Mouse (Mus musculus): Measurements from ENCODE around the gene Letmd1. TPM values are rescaled to one million over a fixed set of nuclear protein-coding genes. Genes with fewer than 3 reads are reported as not detected.

Gene Letmd1
- polyA plus RNA-seq, 1 experiment from 2014 or later, result 23.9 TPM

DNA sequence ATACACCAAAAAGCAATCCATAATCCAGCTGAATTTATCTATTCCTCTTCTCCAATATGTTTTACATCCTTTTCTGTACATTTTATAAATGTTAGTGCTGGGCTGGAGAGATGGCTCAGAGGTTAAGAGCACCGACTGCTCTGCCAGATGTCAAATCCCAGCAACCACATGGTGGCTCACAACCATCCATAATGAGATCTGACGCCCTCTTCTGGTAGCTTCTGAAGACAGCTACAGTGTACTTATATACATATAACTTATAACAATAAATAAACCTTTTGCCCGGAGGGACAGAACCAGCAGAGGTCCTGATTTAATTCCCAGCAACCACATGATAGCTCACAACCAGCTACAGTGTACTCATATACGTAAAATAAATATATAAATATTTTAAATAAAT, 20.3 kb upstream of the Letmd1 start:
- no peak overlapping the region for H3K9ac ChIP-seq (ENCODE audit: low read length)
- no peak overlapping the region for H3K4me2 ChIP-seq (ENCODE audit: low read depth, low read length)
- H3K9me3 ChIP-seq (ENCODE audit: control insufficient read depth, low read length), result no peaks in the 10 kb centered on the region
- H3K36me3 ChIP-seq (ENCODE audit: control insufficient read depth, insufficient read depth, low read length), result no peaks in the 10 kb centered on the region
- no peak overlapping the region for H3K4me3 ChIP-seq (ENCODE audit: low read length)
- H3K27ac ChIP-seq (ENCODE audit: low read length), result no peak overlapping the region
- no peaks in the 10 kb centered on the region for H3K27me3 ChIP-seq (ENCODE audit: control insufficient read depth, insufficient read depth, low read depth, low read length)
- 62% methylated on average over 4 of the region's 4 CpGs for WGBS
- ATAC-seq (ENCODE audit: low read depth), result no peak
- H3K4me1 ChIP-seq (replicated peaks; ENCODE audit: control insufficient read depth, insufficient read depth, low read length), result peaks cover 6% of the 10 kb centered on the region; the same call in 1 of the 2 replicates

DNA sequence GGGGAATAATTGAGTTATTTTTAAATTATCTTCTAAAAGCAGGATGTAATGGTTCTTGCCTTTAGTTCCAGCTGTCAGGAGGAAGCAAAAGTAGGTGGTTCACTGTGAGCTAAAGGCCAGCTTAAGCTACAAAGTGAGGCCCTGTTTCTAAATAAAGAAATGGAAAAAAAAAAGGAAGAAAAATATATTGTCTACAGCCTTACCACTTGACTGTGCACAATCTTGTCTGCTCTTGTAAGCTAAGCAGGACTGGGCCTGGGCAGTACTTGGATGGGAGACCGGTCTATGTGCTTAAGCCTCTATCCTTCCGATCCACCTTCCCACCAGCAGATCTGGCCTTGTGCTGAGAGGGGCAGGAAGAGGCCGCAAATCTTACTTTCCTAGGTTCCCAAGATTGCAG, 19.3 kb upstream of the Letmd1 start:
- Histone ChIP-seq H3K9me3 (ENCODE audit: control insufficient read depth, low read length) (no peaks in the 10 kb centered on the region), H3K36me3 (ENCODE audit: control insufficient read depth, insufficient read depth, low read length) (no peaks in the 10 kb centered on the region), H3K4me2 (ENCODE audit: low read depth, low read length) (no peak overlapping the region), H3K4me1 (replicated peaks; ENCODE audit: control insufficient read depth, insufficient read depth, low read length) (no peaks in the 10 kb centered on the region), H3K27me3 (ENCODE audit: control insufficient read depth, insufficient read depth, low read depth, low read length) (no peaks in the 10 kb centered on the region), H3K9ac (ENCODE audit: low read length) (no peak overlapping the region), H3K4me3 (ENCODE audit: low read length) (no peak overlapping the region), H3K27ac (ENCODE audit: low read length) (no peak overlapping the region)
- ATAC-seq (ENCODE audit: low read depth), result no peak
- 84% methylated on average over 3 of the region's 3 CpGs for WGBS

- Histone ChIP-seq H3K4me2 (ENCODE audit: low read depth, low read length) (no peak overlapping the region), H3K27me3 (ENCODE audit: control insufficient read depth, insufficient read depth, low read depth, low read length) (no peaks in the 10 kb centered on the region), H3K36me3 (ENCODE audit: control insufficient read depth, insufficient read depth, low read length) (no peaks in the 10 kb centered on the region), H3K27ac (ENCODE audit: low read length) (no peak overlapping the region), H3K4me3 (ENCODE audit: low read length) (no peak overlapping the region), H3K9ac (ENCODE audit: low read length) (no peak overlapping the region), H3K4me1 (replicated peaks; ENCODE audit: control insufficient read depth, insufficient read depth, low read length) (no peaks in the 10 kb centered on the region), H3K9me3 (ENCODE audit: control insufficient read depth, low read length) (no peaks in the 10 kb centered on the region)
- peak; percentile 76 for ATAC-seq (ENCODE audit: low read depth)
- 51% methylated on average over 16 of the region's 16 CpGs for WGBS
These were observed 17.6 kb upstream of the Letmd1 start for GRCm38 (mm10) chr15:100451245-100451644.

DNA sequence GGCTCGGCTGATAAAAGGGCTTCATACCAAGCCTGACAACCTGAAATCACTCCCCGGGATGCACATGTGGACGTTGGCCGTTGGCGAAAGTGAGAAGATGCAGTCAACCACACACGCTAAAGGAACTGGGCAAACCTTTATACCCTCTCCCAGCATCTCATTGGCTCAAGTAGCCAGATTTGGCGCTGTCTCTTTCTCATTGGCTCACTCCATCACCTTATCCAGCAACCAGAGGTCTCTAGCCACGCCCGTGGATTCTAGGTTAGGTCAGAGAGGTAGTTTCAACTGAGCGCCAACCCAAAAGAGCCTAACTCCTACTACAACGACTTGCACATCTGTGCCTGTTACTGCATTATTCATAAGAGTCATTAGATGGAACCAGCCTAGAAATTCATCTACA, 16.3 kb upstream of the Letmd1 start:
- no peaks in the 10 kb centered on the region for H3K36me3 ChIP-seq (ENCODE audit: control insufficient read depth, insufficient read depth, low read length)
- H3K27me3 ChIP-seq (ENCODE audit: control insufficient read depth, insufficient read depth, low read depth, low read length), result no peaks in the 10 kb centered on the region
- H3K27ac ChIP-seq (ENCODE audit: low read length), result no peak overlapping the region
- no peaks in the 10 kb centered on the region for H3K9me3 ChIP-seq (ENCODE audit: control insufficient read depth, low read length)
- 77% methylated on average over 11 of the region's 11 CpGs for WGBS
- no peak for ATAC-seq (ENCODE audit: low read depth)
- no peaks in the 10 kb centered on the region for H3K4me1 ChIP-seq (replicated peaks; ENCODE audit: control insufficient read depth, insufficient read depth, low read length)
- no peak overlapping the region for H3K4me3 ChIP-seq (ENCODE audit: low read length)
- H3K9ac ChIP-seq (ENCODE audit: low read length), result no peak overlapping the region
- H3K4me2 ChIP-seq (ENCODE audit: low read depth, low read length), result no peak overlapping the region

GRCm38 (mm10) chr15:100456356-100456991, 12.3 kb upstream of the Letmd1 start:
- Histone ChIP-seq H3K4me1 (replicated peaks; ENCODE audit: control insufficient read depth, insufficient read depth, low read length) (no peaks in the 10 kb centered on the region), H3K27me3 (ENCODE audit: control insufficient read depth, insufficient read depth, low read depth, low read length) (no peaks in the 10 kb centered on the region; the same call in 1 of the 2 replicates), H3K9ac (ENCODE audit: low read length) (no peak overlapping the region), H3K9me3 (ENCODE audit: control insufficient read depth, low read length) (no peaks in the 10 kb centered on the region), H3K4me2 (ENCODE audit: low read depth, low read length) (no peak overlapping the region), H3K27ac (ENCODE audit: low read length) (no peak overlapping the region), H3K4me3 (ENCODE audit: low read length) (no peak overlapping the region), H3K36me3 (ENCODE audit: control insufficient read depth, insufficient read depth, low read length) (no peaks in the 10 kb centered on the region)
- ATAC-seq (ENCODE audit: low read depth), result no peak
- 72% methylated on average over 7 of the region's 7 CpGs for WGBS

GRCm38 (mm10) chr15:100457340-100457739, 11.5 kb upstream of the Letmd1 start:
- H3K4me3 ChIP-seq (ENCODE audit: low read length), result no peak overlapping the region
- H3K36me3 ChIP-seq (ENCODE audit: control insufficient read depth, insufficient read depth, low read length), result no peaks in the 10 kb centered on the region
- H3K4me2 ChIP-seq (ENCODE audit: low read depth, low read length), result no peak overlapping the region
- WGBS, result 7% methylated on average over 17 of the region's 17 CpGs
- no peaks in the 10 kb centered on the region; the same call in 1 of the 2 replicates for H3K27me3 ChIP-seq (ENCODE audit: control insufficient read depth, insufficient read depth, low read depth, low read length)
- H3K9me3 ChIP-seq (ENCODE audit: control insufficient read depth, low read length), result no peaks in the 10 kb centered on the region
- H3K9ac ChIP-seq (ENCODE audit: low read length), result no peak overlapping the region
- no peaks in the 10 kb centered on the region for H3K4me1 ChIP-seq (replicated peaks; ENCODE audit: control insufficient read depth, insufficient read depth, low read length)
- no peak overlapping the region for H3K27ac ChIP-seq (ENCODE audit: low read length)
- ATAC-seq (ENCODE audit: low read depth), result peak; percentile 68; the same call in 1 of the 2 replicates

DNA sequence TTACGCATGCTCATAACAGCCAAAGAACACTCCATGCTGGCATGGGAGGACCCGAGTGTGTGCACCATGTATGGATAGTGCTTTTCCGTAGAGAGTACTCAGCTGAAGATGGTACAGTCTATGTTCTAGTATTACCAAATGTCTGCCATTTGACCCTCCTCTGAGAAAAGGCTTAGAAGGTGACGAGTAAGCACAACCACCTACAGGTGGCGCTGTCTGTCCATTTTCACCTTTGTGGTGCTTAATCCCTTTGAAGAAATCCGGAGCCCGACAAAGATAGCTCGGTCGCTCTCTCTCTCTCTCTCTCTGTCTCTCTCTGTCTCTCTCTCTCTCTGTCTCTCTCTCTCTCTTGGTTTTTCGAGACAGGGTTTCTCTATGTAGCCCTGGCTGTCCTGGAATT, 10.8 kb upstream of the Letmd1 start:
- Histone ChIP-seq H3K4me3 (ENCODE audit: low read length) (no peak overlapping the region), H3K9me3 (ENCODE audit: control insufficient read depth, low read length) (no peaks in the 10 kb centered on the region), H3K36me3 (ENCODE audit: control insufficient read depth, insufficient read depth, low read length) (no peaks in the 10 kb centered on the region), H3K4me1 (replicated peaks; ENCODE audit: control insufficient read depth, insufficient read depth, low read length) (no peaks in the 10 kb centered on the region), H3K9ac (ENCODE audit: low read length) (no peak overlapping the region), H3K27me3 (ENCODE audit: control insufficient read depth, insufficient read depth, low read depth, low read length) (no peaks in the 10 kb centered on the region; the same call in 1 of the 2 replicates), H3K27ac (ENCODE audit: low read length) (no peak overlapping the region), H3K4me2 (ENCODE audit: low read depth, low read length) (no peak overlapping the region)
- WGBS, result 36% methylated on average over 10 of the region's 10 CpGs
- ATAC-seq (ENCODE audit: low read depth), result no peak

DNA sequence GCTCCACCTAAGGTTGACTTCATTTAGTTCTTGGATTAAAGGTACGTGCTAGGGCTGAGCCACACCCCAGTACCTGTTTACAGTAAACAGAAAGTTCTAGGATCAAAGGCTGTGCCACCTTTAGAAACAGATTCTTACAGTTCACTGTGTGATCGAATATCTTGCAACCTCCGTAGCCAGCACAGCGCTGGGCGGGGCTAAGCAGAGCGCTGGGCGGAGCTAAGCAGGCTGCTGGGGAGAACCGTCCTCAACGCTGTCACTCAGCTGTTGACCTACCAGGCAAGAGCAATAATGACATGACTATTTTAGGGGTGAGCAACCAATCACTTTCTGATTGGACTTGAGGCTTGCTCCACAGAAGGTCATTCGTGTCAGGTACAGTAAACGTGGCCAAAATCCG, 7.9 kb upstream of the Letmd1 start:
- 6% methylated on average over 12 of the region's 12 CpGs for WGBS
- Histone ChIP-seq H3K36me3 (ENCODE audit: control insufficient read depth, insufficient read depth, low read length) (no peaks in the 10 kb centered on the region), H3K4me2 (ENCODE audit: low read depth, low read length) (peak overlapping the region; percentile 45), H3K4me3 (ENCODE audit: low read length) (0 out of 2 replicates have a peak overlapping the region, but pooled peaks have one; percentile 4), H3K4me1 (replicated peaks; ENCODE audit: control insufficient read depth, insufficient read depth, low read length) (no peaks in the 10 kb centered on the region), H3K27ac (ENCODE audit: low read length) (no peak overlapping the region), H3K9ac (ENCODE audit: low read length) (no peak overlapping the region), H3K9me3 (ENCODE audit: control insufficient read depth, low read length) (no peaks in the 10 kb centered on the region), H3K27me3 (ENCODE audit: control insufficient read depth, insufficient read depth, low read depth, low read length) (no peaks in the 10 kb centered on the region; the same call in 1 of the 2 replicates)
- ATAC-seq (ENCODE audit: low read depth), result peak; percentile 62; the same call in 1 of the 2 replicates

DNA sequence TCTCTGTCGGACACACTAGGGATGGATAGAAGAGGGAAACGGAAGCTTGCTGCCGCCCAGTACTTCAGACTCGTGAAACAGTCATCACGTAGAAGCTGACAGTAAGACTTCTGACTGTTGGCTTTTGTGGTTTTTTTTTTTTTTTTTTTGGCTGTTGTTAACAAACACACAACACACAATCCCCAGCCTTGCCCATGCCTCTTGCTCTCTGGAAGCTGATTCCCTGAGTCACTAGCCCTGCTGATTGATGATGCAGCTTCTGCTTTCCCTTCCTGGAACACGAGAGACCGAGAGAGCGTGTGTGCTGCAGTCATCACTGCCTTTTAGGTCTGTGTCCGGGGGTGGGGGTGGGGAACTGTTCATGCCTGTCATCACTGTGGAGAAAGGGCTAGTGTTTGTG, 7.2 kb upstream of the Letmd1 start:
- 66% methylated on average over 9 of the region's 9 CpGs for WGBS
- Histone ChIP-seq H3K36me3 (ENCODE audit: control insufficient read depth, insufficient read depth, low read length) (no peaks in the 10 kb centered on the region), H3K4me3 (ENCODE audit: low read length) (no peak overlapping the region)

More for the DNA sequence above, 7.2 kb upstream of the Letmd1 start:
- Histone ChIP-seq H3K9ac (ENCODE audit: low read length) (no peak overlapping the region), H3K27me3 (ENCODE audit: control insufficient read depth, insufficient read depth, low read depth, low read length) (no peaks in the 10 kb centered on the region; the same call in 1 of the 2 replicates), H3K4me1 (replicated peaks; ENCODE audit: control insufficient read depth, insufficient read depth, low read length) (no peaks in the 10 kb centered on the region), H3K4me2 (ENCODE audit: low read depth, low read length) (no peak overlapping the region), H3K27ac (ENCODE audit: low read length) (no peak overlapping the region), H3K9me3 (ENCODE audit: control insufficient read depth, low read length) (no peaks in the 10 kb centered on the region)
- ATAC-seq (ENCODE audit: low read depth), result no peak

Measured in lung, embryonic 16.5 days (tissue).